Mouse (Mus musculus) gastrocnemius, postnatal 10 days (tissue): Measurements from ENCODE around the gene Ubtd1. TPM values are rescaled to one million over a fixed set of nuclear protein-coding genes. Genes with fewer than 3 reads are reported as not detected.

Experiments
- DNase-seq: peaks from one replicate; pipeline ENCODE4 v3.0.0; 2021; ENCODE audit warnings: mixed read lengths
- total RNA-seq, 2 experiments: library from RNA; stranded (reverse); gene quantifications; 2 replicates each; pipeline ENCODE4 v1.2.3; 2021

The Ubtd1 gene
- total RNA-seq, 2 experiments from 2014 or later, result 23.3 to 27.6 TPM

GRCm38 (mm10) chr19:41993484-41993883 is 11.9 kb downstream of the Ubtd1 start:
- DNase-seq, result peak; percentile 93

DNA sequence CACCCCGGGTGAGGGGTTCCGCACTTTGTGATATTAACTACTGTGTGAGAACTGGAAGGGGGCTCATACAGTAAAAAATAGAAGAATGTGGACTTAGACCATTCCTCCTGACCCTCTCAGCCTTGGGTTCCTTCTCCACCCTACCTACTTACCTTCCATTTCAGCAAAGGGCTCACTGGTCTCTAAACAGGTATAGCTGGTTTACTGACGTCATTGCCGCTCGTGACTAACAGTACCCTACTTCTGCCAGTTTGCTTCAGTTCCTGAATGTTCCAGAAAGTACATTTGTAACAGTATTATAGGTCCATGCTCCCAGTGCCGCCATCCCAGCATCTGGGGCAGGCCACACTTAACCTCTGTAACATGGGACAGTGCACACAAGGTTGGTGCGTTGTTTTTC is 12.5 kb downstream of the Ubtd1 start:
- no peak for DNase-seq

DNA sequence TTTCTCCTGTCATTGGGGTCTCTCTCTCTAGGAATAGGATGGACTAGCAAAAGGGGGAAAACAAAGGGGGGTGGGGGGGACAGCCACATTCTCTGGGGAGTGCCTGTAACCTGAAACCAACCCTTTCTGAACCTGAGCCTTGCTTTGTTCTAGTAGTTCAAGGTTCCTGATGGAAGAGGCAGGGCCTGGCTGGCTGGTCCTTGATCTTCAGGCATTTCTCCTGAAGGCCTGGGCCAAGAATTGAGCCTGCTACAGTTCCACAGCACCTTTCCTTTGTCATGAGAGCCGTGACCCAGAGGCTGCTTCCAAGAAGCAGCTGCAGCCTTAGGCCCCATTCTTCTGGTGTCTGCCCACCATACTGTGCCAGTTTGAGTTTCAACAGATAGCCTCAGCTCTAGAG is 13.9 kb downstream of the Ubtd1 start:
- no peak for DNase-seq

DNA sequence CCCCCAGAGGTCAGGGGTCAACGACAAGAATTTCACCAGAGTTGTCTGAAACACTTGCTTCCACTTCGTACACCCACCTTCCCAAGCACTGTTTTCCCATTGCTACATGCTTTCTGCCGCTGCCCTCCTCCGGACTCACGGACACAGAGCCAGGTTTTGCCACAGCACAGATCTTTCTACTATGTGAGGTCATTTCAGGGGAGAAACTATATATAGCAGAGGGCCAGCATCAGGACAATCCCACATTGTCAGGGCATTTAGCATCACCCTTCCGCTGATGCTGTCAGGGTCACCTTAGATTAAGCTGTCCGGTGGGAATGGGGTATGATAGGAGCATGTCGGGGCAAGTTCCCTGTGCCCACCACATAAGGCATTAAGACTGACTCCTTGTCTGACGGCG is 15.5 kb downstream of the Ubtd1 start:
- DNase-seq, result no peak

GRCm38 (mm10) chr19:41998770-41999548 is 17.4 kb downstream of the Ubtd1 start:
- DNase-seq, result no peak

DNA sequence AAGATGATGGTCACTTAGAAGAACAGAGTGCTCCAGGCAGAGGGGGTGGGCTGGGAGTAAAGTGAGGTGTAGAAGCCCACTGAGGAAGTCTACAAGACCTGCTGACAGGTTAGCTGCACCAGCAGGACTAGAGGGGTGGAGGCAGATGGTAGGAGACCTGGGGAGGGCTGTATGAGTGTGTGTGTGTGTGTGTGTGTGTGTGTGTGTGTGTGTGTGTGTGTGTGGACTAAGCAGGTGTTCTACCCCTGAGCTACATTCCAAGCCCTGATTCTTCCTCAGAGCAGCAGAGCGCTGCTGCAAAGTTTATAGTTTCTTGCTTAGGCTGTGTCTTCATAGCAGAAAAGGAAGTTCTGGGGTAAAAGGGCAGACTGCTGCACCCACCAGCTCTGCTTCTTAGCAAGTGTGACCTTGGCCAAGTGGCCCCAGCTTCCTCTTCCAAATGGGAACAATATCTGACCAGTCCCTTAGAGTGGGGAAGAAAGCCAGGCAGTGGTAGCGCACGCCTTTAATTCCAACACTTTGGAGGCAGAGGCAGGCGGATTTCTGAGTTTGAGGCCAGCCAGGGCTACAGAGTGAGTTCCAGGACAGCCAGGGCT is 18.2 kb downstream of the Ubtd1 start:
- no peak for DNase-seq

GRCm38 (mm10) chr19:42000446-42000958 is 18.9 kb downstream of the Ubtd1 start:
- no peak for DNase-seq

- DNase-seq, result no peak
These were observed 19.9 kb downstream of the Ubtd1 start for GRCm38 (mm10) chr19:42001253-42001980.

GRCm38 (mm10) chr19:42004258-42004657 is 22.7 kb downstream of the Ubtd1 start:
- no peak for DNase-seq

DNA sequence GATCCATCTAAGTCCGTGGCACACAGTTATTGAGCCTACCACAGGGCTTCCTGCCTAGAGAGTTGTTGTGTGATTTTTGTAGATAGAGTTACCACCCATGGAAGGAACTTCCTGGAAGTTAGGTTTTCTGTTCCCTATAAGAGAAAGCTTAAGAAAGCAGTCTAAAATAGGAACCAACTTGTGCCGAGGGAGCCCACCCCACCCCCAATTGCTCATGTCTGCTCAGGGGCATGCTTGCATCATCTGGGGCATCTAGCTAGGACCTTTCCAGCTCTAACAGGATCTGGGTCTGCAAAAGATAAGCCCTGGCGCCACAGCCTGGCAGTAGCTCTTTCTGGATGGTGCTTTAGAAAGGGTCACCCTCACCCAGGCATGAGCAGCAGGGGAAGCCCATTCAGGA is 24.1 kb downstream of the Ubtd1 start:
- no peak for DNase-seq

DNA sequence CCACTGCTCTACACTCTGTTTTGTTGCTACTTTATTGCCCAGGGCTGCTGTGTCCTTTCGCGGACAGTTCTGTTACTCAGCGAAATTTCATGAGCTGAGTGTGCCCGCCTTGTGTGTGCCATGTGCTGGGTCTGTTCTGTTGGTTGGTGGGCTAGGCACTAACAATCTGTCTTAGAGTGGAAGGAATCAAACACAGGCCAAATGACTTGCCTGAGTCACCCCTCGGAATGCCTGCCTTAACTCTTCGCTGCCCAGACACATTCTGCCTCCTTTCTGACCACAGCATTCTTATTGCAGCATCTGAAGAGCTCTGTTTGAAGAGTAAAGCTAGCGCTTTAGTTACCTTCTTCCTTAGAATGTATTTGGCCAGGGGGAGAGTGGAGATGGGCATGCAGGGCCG is 25.0 kb downstream of the Ubtd1 start:
- no peak for DNase-seq

- DNase-seq, result no peak
These were observed 27.0 kb downstream of the Ubtd1 start for GRCm38 (mm10) chr19:42008586-42008985.

DNA sequence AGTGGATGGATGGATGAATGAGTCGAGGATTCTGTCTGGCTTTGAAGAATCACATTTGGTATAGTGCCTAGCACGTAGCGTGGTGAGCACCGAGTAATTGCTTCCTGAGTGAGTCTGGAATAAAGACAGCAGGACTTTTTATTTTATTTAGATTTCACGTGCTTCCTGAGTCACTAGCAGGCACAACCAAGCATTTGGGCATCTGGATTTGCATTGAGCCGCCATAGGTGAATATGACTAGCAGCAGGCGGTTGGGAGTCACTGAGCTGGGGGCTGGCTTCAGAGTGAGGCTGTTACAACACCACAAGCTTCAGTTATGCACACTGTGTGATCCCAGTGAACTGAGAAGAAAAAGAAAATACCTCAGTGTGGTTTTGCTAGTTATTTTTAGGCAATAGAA is 27.5 kb downstream of the Ubtd1 start:
- no peak for DNase-seq

DNA sequence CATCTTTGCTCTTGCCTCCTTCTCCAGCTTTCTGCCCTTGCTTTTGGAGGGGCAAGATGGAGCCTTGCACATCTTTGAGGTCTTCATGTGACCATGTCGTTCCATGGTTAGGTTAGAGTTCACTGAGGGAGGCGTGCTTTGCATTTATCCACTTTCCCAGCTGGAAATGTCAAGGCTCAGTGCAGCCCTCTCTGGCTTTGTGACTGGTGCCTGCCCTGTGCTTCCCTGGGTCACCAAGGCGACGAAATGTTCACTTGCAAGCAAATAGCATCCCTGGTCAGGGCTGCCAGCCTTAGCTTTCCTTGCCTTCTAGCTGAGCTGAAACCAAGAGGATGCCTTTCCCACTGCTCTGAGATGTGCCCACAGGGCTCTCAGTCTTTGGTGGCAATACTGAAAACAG is 28.9 kb downstream of the Ubtd1 start:
- DNase-seq, result no peak

DNA sequence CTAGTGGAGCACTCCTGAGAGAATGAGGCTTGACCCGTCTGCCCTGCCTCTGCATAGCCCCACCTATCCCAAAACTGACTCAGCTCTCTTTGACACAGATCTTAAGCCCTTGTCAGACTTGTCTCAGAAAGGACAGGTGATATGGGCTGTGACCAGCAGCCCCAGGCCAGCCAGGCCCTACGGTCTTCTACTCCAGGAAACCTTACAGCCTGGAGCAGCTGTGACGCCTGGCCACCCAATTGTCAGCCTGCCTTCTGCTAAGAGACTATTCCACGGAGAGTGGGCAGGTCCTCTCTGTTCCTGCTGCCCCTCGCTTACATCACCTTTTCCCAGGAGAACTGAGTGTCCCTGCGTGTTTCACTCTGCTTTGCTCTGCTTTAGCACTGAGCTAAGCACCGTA is 29.6 kb downstream of the Ubtd1 start:
- DNase-seq, result no peak

DNA sequence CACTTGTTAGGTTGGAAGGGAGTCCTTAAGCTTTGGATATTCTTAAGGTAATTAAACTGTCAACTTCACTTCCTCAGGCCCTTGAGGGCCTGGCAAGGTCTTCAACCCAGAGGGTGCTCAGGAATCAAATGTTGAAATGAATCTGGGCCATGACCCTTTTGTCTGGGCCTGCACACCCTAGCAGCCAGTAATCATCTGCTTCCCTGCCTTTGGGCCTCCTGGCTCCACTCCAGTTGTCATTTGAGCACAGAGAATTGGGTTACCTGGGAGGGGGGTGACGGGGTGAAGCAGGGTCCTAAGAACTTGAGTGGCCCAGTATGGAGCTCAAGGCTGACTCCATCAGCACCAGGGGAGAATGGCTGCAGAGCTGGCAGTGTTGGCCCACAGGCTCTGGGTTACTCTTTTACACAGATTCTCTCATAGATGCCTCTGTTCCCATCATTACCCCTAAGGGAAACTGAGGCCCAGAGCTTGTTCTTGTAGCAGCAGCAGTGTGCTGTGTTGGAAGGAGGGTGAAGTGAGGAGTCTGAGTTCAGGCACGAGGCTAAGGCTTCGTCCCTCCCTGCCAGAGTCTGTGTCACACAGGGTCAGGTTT is 32.8 kb downstream of the Ubtd1 start:
- DNase-seq, result peak; percentile 35

- DNase-seq, result no peak
These were observed 33.4 kb downstream of the Ubtd1 start for GRCm38 (mm10) chr19:42015001-42015400.

DNA sequence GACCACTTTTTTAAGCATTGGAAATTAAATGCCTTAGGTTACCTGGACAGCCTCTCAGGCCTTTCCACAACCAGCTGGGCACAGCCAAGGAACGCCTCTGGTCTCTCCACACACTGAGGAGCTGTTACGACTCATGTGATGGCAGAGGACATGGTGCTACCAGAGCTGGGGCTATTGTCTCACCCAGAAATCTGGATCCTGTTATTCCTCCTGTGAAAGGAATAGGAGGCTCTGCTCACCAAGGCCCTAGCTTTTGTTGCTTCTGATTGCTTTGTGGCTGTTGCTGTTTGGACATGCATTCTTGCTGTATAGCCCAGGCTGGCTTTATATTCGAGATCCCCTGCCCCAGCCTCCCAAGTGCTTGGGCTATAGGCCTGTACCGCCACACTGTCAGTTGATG is 34.7 kb downstream of the Ubtd1 start:
- no peak for DNase-seq

- DNase-seq, result no peak
These were observed 35.3 kb downstream of the Ubtd1 start for GRCm38 (mm10) chr19:42016840-42017239.

DNA sequence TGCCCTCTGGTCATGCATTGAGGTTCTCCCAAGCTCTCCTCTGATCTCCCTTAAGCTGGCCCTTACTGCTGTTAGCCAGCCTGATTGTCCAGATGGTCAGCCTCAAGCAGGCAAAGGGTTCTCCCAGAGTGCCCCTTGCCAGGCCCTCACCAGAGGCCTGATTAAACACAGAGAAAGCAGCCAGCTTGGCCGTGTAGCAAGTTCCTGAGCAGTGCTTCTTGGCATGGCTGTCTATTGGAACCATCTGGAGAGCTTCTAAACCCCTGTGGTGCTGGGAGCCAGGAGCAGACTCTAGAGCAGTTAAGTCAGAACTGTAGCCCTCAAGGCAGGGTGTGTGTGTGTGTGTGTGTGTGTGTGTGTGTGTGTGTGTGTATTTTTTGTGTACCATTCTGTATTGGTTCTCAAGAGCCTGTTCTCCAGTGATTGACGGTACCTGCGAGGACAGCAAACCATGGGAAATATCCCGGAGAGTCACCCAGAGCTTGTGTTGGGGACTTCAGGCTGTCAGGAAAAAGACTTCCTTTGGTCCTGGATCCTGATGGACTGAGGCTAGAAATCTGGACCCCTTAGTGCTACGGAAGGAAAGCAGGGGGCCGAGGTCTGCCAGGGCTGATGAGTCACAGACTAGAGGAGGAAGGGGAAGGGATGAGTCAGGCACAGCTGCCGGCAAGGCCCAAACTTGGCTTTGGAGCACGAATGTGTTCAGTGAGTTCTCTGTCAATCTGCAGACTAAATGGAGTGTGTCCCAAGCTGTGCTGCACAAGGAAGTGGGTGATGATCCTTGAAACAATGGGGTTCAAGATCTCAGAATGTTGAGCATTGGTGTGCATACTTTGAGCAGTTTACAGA is 36.1 kb downstream of the Ubtd1 start:
- DNase-seq, result peak; percentile 60

GRCm38 (mm10) chr19:42019011-42019522 is 37.5 kb downstream of the Ubtd1 start:
- no peak for DNase-seq
